Mouse (Mus musculus) small intestine, adult 2 months (tissue): ENCODE measurements around the gene Gm20458.

ENCODE experiments used
- CTCF ChIP-seq: fragments of 200-500 bp; IDR thresholded peaks from 2 replicates; pipeline ENCODE4 v1.5.1; 2012; ENCODE audit warnings: low read depth, mild to moderate bottlenecking, control low read depth, inconsistent platforms, low read length, moderate library complexity, mixed read lengths; ENCODE audit not compliant: insufficient replicate concordance, insufficient read length; ENCODE audit errors: extremely low read depth
- POLR2A ChIP-seq: fragments of 200-500 bp; IDR thresholded peaks from 2 replicates; pipeline ENCODE4 v1.6.1; 2012; ENCODE audit warnings: low read depth, mild to moderate bottlenecking, control low read depth, inconsistent platforms, low read length, moderate library complexity

- no peak for TF ChIP-seq POLR2A
- TF ChIP-seq CTCF, result no peak
Measured at GRCm38 (mm10) chr2:164456864-164457300, 3.9 kb upstream of the Gm20458 start, which contains the start of gene Sys1.
